Mouse (Mus musculus) G1E (cell line): Measurements from ENCODE around the gene Pdxp. TPM values are rescaled to one million over a fixed set of nuclear protein-coding genes. Genes with fewer than 3 reads are reported as not detected.

ENCODE experiments used
- ATAC-seq: 2 replicates; pipeline ENCODE4 v1.8.0; 2016; ENCODE audit warnings: mild to moderate bottlenecking; ENCODE audit not compliant: insufficient number of reproducible peaks, poor library complexity, low FRiP score, severe bottlenecking; ENCODE audit errors: extremely low read depth
- DNase-seq: peaks from one replicate; pipeline ENCODE4 v3.0.0; 2012; ENCODE audit warnings: low spot score
- H3K27me3 ChIP-seq: 2 replicates; pipeline ENCODE4 v1.6.1; 2012; ENCODE audit warnings: mild to moderate bottlenecking, low read length, inconsistent platforms; ENCODE audit not compliant: insufficient read depth
- H3K36me3 ChIP-seq: replicated peaks from 2 replicates; pipeline ENCODE3; 2012; ENCODE audit warnings: mild to moderate bottlenecking, inconsistent platforms
- H3K4me1 ChIP-seq: 2 replicates; pipeline ENCODE4 v1.6.1; 2012; ENCODE audit warnings: low read depth, low read length, inconsistent platforms, mixed read lengths; ENCODE audit not compliant: insufficient read depth
- H3K4me3 ChIP-seq: 2 replicates; pipeline ENCODE4 v1.5.1; 2012; ENCODE audit warnings: low read depth, mild to moderate bottlenecking, inconsistent platforms, low read length, moderate library complexity, mixed read lengths
- H3K9me3 ChIP-seq: replicated peaks from 2 replicates; pipeline ENCODE4 v1.6.1; 2012; ENCODE audit warnings: inconsistent platforms
- CTCF ChIP-seq: IDR thresholded peaks from 2 replicates; pipeline ENCODE4 v1.5.1; 2012; ENCODE audit warnings: low read depth, low read length, inconsistent platforms, mixed read lengths
- GATA1 ChIP-seq: IDR thresholded peaks from 2 replicates; pipeline ENCODE4 v1.6.1; 2012; ENCODE audit warnings: borderline replicate concordance, low read length, inconsistent platforms, mixed read lengths
- GATA2 ChIP-seq: IDR thresholded peaks from 2 replicates; pipeline ENCODE4 v1.6.1; 2012; ENCODE audit warnings: low read depth, low read length, inconsistent platforms, borderline replicate concordance
- POLR2AphosphoS5 ChIP-seq: IDR thresholded peaks from 2 replicates; pipeline ENCODE4 v1.6.1; 2012; ENCODE audit warnings: low read depth, low read length, inconsistent platforms; ENCODE audit not compliant: insufficient replicate concordance
- TAL1 ChIP-seq: conservative IDR thresholded peaks from 2 replicates; pipeline ENCODE4 v1.6.1; 2012; ENCODE audit warnings: low read depth, low read length, inconsistent platforms, mixed read lengths
- polyA plus RNA-seq: library from polyadenylated mRNA; stranded (reverse); fragments of >175 nt; gene quantifications from 2 replicates; pipeline ENCODE4 v1.2.3, GENCODE M21; 2012
- total RNA-seq, 2 experiments: library from RNA; stranded (forward) in 1 of 2; stranded (reverse) in 1 of 2; fragments of 200-1000 nt in 1 of 2; fragments of >200 nt in 1 of 2; fragmentation: Nextera tagmentation in 1 of 2; gene quantifications; 2 replicates each; pipeline ENCODE4 v1.2.3; 2014 to 2017

Gene Pdxp
- total RNA-seq (2014; fragmentation: Nextera tagmentation) (26.6 and 31.4 TPM in 2 replicates), total RNA-seq (2017) (13.9 and 18.1 TPM in 2 replicates), polyA plus RNA-seq (39.7 and 40.6 TPM in 2 replicates)

DNA sequence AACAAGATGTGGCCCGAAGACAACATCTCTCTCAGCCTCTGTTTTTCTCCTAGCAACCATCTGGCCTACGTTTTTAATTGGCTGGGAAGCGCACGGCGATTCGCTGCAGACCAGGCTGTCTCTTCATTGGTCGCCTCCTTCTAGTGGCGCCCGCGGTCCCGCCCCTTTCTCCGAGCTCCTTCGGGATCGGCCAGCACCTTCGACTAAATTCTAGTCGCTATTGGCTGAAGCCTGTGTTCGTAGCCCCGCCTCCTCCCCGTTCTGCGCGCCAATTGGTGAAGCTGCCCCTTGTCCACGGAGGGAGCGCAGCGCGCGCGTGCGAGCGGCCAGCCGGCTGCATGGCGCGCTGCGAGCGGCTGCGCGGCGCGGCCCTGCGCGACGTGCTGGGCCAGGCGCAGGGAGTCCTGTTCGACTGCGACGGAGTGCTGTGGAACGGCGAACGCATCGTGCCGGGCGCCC, at the start of gene Pdxp:
TSS of gene Pdxp (plus strand) at position 288 of the 459 bp plus-strand sequence.
- Histone ChIP-seq H3K36me3 (peaks cover 86% of the 10 kb centered on the region), H3K4me1 (peaks cover 87% of the 10 kb centered on the region), H3K9me3 (no peaks in the 10 kb centered on the region), H3K4me3 (peak within 1 kb of the TSS; percentile 98), H3K27me3 (no peaks in the 10 kb centered on the region)
- no peak for TF ChIP-seq GATA1
- no peak for TF ChIP-seq CTCF
- no peak for TF ChIP-seq POLR2AphosphoS5
- no peak for TF ChIP-seq TAL1
- TF ChIP-seq GATA2 = no peak
- ATAC-seq (peak; percentile 94), DNase-seq (peak; percentile 92)

DNA sequence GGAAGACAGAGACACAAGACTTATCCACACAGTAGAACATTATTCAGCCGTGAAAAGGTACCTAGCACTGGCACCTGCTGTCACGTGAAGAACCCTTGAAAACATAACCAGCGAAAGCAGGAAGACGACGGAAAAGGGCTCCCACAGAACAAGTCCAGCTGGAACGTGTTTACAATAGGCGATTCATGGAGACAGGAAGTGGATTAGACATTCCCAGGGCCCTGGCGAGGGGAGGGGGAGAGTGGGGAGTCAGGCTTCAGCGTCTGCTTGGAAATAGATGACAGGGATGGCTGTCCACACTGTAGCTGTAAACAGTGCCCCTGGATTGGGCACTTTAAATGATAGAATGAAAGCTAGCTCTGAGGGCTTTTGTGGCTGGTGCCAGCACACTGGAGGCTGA, 45.3 kb upstream of the Pdxp start:
- peaks cover 22% of the 10 kb centered on the region for H3K4me1 ChIP-seq
- TF ChIP-seq GATA1 (no peak), CTCF (no peak), TAL1 (no peak), POLR2AphosphoS5 (no peak), GATA2 (no peak)
- DNase-seq (no peak), ATAC-seq (no peak)
- peaks cover 37% of the 10 kb centered on the region for H3K27me3 ChIP-seq
- no peaks in the 10 kb centered on the region for H3K9me3 ChIP-seq
- H3K36me3 ChIP-seq = no peaks in the 10 kb centered on the region
- H3K4me3 ChIP-seq = no peak overlapping the region

DNA sequence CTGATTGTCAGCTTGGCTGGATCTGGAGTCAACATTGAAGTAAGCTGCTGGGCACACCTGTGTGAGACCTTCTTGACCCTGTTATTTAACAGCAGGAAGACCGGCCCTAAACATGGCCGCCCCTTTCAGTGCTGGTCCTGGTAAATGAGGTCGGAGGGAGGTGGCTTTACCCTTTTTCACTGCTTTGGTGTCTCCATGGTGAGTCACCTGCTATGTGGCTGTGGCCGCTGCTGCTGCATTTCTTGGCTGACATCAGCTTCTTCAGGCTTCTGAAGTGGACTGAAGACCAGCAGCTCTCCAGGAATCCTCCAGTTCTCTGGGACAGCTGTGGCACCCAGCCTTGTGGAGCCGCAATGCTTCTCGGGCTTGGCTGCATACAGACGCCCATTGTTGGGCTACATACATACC, 44.9 kb upstream of the Pdxp start:
- H3K4me1 ChIP-seq = peaks cover 21% of the 10 kb centered on the region
- H3K36me3 ChIP-seq = no peaks in the 10 kb centered on the region
- peaks cover 33% of the 10 kb centered on the region for H3K27me3 ChIP-seq
- no peak for TF ChIP-seq POLR2AphosphoS5
- no peak for TF ChIP-seq TAL1
- TF ChIP-seq GATA2 = no peak
- no peak for TF ChIP-seq CTCF
- no peak for TF ChIP-seq GATA1
- DNase-seq (no peak), ATAC-seq (no peak)
- H3K9me3 ChIP-seq = no peaks in the 10 kb centered on the region
- no peak overlapping the region for H3K4me3 ChIP-seq

DNA sequence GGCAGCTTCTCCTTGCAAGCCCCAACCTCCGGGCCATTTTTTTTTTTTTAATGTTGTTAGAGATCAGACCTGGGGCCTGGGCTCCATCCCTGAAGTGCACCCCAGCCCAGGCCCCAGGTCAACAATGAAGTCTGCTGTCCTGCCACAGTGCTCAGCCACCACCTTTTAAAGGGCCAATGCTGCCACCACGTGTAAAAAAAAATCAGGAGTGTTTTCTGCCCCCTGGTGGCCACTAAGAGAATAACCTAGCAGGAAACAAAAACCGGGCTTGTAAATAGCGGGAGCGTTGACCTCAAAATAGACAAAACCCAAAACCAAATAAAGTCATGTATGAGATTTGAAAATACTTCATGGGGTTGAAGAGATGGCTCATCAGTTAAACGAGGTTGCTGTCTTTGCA, 43.9 kb upstream of the Pdxp start:
- TF ChIP-seq GATA2 (no peak), CTCF (0 out of 2 replicates have a peak, but pooled peaks have one; percentile 11), GATA1 (no peak), POLR2AphosphoS5 (no peak), TAL1 (no peak)
- Histone ChIP-seq H3K4me1 (peaks cover 27% of the 10 kb centered on the region), H3K36me3 (no peaks in the 10 kb centered on the region), H3K27me3 (peaks cover 30% of the 10 kb centered on the region), H3K9me3 (no peaks in the 10 kb centered on the region), H3K4me3 (no peak overlapping the region)
- ATAC-seq (no peak), DNase-seq (no peak)

DNA sequence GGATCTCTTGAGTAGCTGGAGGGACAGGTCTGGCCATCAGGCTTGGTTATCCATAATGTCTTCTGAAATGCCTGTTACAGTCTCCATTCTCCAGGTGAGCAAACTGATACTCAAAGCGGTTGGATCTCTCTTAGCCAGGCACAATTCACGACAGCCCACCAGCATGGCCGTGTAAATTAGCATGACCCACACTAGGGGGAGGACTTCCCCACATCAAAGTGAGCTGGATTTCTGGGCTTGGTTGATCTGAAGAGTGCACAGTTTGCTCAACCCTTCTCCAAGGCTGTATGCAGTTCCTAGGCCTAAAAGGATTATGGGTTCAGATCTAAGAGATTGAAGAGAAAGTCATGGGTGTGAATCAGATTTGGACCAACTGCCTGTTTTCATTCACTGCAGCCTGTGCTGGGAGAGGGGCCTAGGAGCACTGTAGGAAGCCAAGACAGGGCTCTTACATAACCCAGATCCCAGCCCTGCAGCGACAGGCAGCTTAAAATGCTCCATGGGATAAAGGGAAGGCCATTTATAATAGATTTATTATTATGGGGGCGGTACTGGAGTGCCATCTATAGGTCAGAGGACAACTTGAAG, 41.6 kb upstream of the Pdxp start:
- DNase-seq (no peak), ATAC-seq (no peak)
- Histone ChIP-seq H3K9me3 (no peaks in the 10 kb centered on the region), H3K4me3 (no peak overlapping the region), H3K27me3 (peaks cover 10% of the 10 kb centered on the region; the same call in 1 of the 2 replicates), H3K4me1 (peaks cover 47% of the 10 kb centered on the region), H3K36me3 (no peaks in the 10 kb centered on the region)
- TF ChIP-seq TAL1 = no peak
- no peak for TF ChIP-seq GATA2
- TF ChIP-seq POLR2AphosphoS5 = no peak
- TF ChIP-seq GATA1 = no peak
- no peak; the same call in 1 of the 2 replicates for TF ChIP-seq CTCF

DNA sequence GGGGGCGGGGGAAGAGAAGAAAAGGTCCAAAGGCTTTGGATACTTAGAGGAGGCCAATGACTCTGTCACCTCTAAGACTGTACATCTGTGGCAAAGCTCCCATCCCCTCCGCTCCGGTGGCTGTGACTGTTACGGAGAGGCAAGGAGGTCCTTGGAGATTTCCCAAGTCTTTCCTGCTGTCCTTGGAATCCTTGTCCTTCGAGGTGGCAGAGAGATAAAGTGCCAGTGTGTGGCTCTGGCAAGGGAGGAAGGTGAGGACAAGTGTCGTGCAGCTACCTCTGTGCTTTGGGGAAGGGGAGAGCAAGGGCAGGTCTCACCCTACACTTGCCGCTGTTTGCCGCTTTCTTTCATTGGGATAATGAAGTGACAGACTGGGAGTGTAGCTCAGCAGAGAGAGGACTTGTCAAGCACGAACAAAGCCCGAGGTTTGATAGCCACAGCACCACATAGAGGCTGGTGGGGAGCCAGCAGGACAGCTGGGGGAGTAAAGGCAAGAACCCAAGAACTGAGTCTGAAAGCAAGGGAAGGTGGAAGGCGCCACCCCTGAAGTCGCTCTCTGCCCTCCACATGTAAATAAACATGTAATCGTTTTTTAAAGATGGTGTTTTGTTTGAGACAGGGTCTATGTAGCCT, 39.8 kb upstream of the Pdxp start:
- Histone ChIP-seq H3K4me1 (peaks cover 54% of the 10 kb centered on the region), H3K4me3 (no peak overlapping the region), H3K9me3 (no peaks in the 10 kb centered on the region), H3K36me3 (peaks cover under 1% of the 10 kb centered on the region), H3K27me3 (peaks cover 1% of the 10 kb centered on the region; the same call in 1 of the 2 replicates)
- no peak for TF ChIP-seq POLR2AphosphoS5
- TF ChIP-seq TAL1 = no peak
- TF ChIP-seq GATA1 = no peak
- TF ChIP-seq GATA2 = no peak
- DNase-seq = no peak
- no peak for ATAC-seq
